Mouse (Mus musculus) layer of hippocampus, postnatal 36 days (tissue): ENCODE results near the gene Sympk. TPM values are rescaled to one million over a fixed set of nuclear protein-coding genes. Genes with fewer than 3 reads are reported as not detected.

Source experiments
- DNase-seq, 2 experiments: peaks; one replicate each; pipeline ENCODE4 v3.0.0; 2022
- total RNA-seq, 2 experiments: library from RNA; stranded (reverse); gene quantifications; 2 replicates each; pipeline ENCODE4 v1.2.3; 2021

Sympk gene
- total RNA-seq: 100 to 1,000 TPM; 111 to 113 TPM

- DNase-seq: peak; percentile 94 to 96
Observed at GRCm38 (mm10) chr7:19024096-19024506, at the start of gene Sympk. Gene Sympk (plus strand): TSS chr7:19024377.

GRCm38 (mm10) chr7:18978381-18978780, 45.8 kb upstream of the Sympk start:
- peak; percentile 43 to 56 for DNase-seq

- no peak for DNase-seq
Observed at GRCm38 (mm10) chr7:18986503-18986902, 37.7 kb upstream of the Sympk start.

GRCm38 (mm10) chr7:18987100-18987499, 37.1 kb upstream of the Sympk start, which contains the start of gene Nanos2:
Gene Nanos2 (plus strand): TSS chr7:18987400.
- DNase-seq: no peak

GRCm38 (mm10) chr7:18987747-18988146, 36.4 kb upstream of the Sympk start:
- DNase-seq: no peak

- no peak for DNase-seq
Observed at GRCm38 (mm10) chr7:18988780-18989179, 35.4 kb upstream of the Sympk start.

GRCm38 (mm10) chr7:18989995-18990394, 34.2 kb upstream of the Sympk start:
- DNase-seq: no peak

GRCm38 (mm10) chr7:18990601-18991295, 33.4 kb upstream of the Sympk start, which contains the start of gene Mypop:
Gene Mypop (plus strand): TSS chr7:18991245.
- DNase-seq: peak; percentile 100

- DNase-seq: peak in 1 of 2 experiments; percentile 42
Observed at GRCm38 (mm10) chr7:18991660-18992293, 32.4 kb upstream of the Sympk start.

- peak in 1 of 2 experiments; percentile 41 for DNase-seq
Observed at GRCm38 (mm10) chr7:18992294-18992675, 31.9 kb upstream of the Sympk start.

- no peak for DNase-seq
Observed at GRCm38 (mm10) chr7:18993036-18993435, 31.1 kb upstream of the Sympk start.

GRCm38 (mm10) chr7:18998835-18999234, 25.3 kb upstream of the Sympk start:
- DNase-seq: no peak

GRCm38 (mm10) chr7:19000421-19000820, 23.8 kb upstream of the Sympk start:
- no peak for DNase-seq

GRCm38 (mm10) chr7:19001066-19001806, 22.9 kb upstream of the Sympk start:
- no peak for DNase-seq

- DNase-seq: no peak
Observed at GRCm38 (mm10) chr7:19001807-19002085, 22.4 kb upstream of the Sympk start.

GRCm38 (mm10) chr7:19002115-19002514, 22.1 kb upstream of the Sympk start:
- DNase-seq: no peak

GRCm38 (mm10) chr7:19002848-19003498, 21.2 kb upstream of the Sympk start:
- DNase-seq: peak; percentile 72 to 75

- DNase-seq: peak; percentile 94 to 95
Observed at GRCm38 (mm10) chr7:19003902-19004630, 20.1 kb upstream of the Sympk start, which contains the start of gene Irf2bp1. Gene Irf2bp1 (plus strand): TSS chr7:19004044.

GRCm38 (mm10) chr7:19004631-19005079, 19.5 kb upstream of the Sympk start:
- peak in 1 of 2 experiments; percentile 33 for DNase-seq

- DNase-seq: no peak
Observed at GRCm38 (mm10) chr7:19005417-19006121, 18.6 kb upstream of the Sympk start.

- DNase-seq: peak; percentile 81 to 83
Observed at GRCm38 (mm10) chr7:19006476-19006875, 17.7 kb upstream of the Sympk start.
